Mouse (Mus musculus): Measurements from ENCODE around the gene 2810408A11Rik. TPM values are rescaled to one million over a fixed set of nuclear protein-coding genes. Genes with fewer than 3 reads are reported as not detected.
"Not testable (repeated sequence)": the region's sequence is repeated elsewhere in the genome, so short reads cannot be mapped to it uniquely, and the experiment has no call there.

2810408A11Rik gene
- total and polyA plus RNA-seq, 2 experiments from 2014 or later: 3.9 to 6.3 TPM

DNA sequence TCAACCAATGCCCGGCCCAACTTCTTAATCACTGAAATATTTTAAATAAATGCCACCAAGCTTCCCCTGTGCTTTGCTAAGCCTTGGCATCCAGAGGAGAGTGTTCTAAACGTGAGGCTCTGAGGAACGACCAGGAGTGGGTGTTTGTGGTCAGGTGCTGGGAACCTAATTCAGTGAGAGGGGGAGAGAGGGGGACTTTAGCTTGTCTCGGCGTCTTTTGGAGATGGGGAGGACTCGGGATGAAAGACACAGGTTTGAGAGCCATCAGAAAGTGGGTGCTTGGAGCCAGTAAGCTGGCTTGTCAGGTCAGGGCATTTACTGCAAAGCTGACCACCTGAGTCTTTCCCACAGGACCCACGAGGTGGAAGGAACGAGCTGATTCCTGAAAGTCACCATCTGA, 31.0 kb upstream of the 2810408A11Rik start:
- no peak overlapping the region for H3K9ac ChIP-seq (replicated peaks; ENCODE audit: low read depth, low read length)
- TF ChIP-seq EP300 (IDR thresholded peaks at IDR 0.05; ENCODE audit: low read depth) (no peak), CTCF (IDR thresholded peaks at IDR 0.05; ENCODE audit: low read depth) (no peak)
- H3K4me2 ChIP-seq (ENCODE audit: low read depth, low read length): no peak overlapping the region
- ATAC-seq (ENCODE audit: insufficient read depth, low read depth) (no peak), DNase-seq (ENCODE audit: low spot score) (no peak)
- no peak overlapping the region for H3K4me3 ChIP-seq (ENCODE audit: low read depth, low read length)
- 59% methylated on average over 8 of the region's 8 CpGs for WGBS
- no peak overlapping the region for H3K27ac ChIP-seq (ENCODE audit: low read depth)
- peaks cover 8% of the 10 kb centered on the region for H3K27me3 ChIP-seq (ENCODE audit: control insufficient read depth, insufficient read depth, low read length)
- peaks cover 10% of the 10 kb centered on the region for H3K4me1 ChIP-seq (ENCODE audit: control insufficient read depth, insufficient read depth)
- H3K9me3 ChIP-seq (replicated peaks; ENCODE audit: control insufficient read depth, low read length): no peaks in the 10 kb centered on the region
- H3K36me3 ChIP-seq (replicated peaks; ENCODE audit: control insufficient read depth, insufficient read depth, low read length): no peaks in the 10 kb centered on the region

DNA sequence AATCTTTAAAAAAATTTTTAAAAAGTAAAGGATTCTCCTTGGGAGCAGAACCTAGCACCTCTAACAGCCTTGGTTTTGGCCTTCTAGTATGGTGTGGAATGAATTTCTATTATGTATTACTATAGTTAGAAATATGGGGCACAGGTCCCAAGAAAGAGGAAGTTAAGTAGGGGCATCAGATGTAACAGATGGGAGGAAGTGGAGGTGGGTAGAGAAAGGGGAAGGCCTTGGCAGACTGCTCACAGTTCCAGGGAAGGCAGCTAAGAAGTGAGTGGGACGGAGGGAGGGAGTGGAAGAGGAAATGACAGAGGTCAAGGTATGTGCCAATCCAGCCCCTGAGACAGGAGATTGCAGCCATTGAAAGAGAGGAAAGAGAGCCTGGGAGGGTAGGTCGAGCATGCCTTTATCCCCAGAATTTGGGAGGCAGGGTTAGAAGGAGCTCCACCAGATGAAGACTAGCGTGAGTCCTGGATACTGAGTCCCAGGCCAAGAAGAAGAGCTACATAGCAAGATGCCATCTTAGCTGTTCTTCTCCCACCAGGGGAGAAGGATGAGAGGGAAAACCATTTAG, 30.3 kb upstream of the 2810408A11Rik start:
- TF ChIP-seq EP300 (IDR thresholded peaks at IDR 0.05; ENCODE audit: low read depth) (no peak), CTCF (IDR thresholded peaks at IDR 0.05; ENCODE audit: low read depth) (no peak)
- ATAC-seq (ENCODE audit: insufficient read depth, low read depth) (no peak), DNase-seq (ENCODE audit: low spot score) (no peak)
- 54% methylated on average over 3 of the region's 3 CpGs for WGBS
- Histone ChIP-seq H3K9ac (replicated peaks; ENCODE audit: low read depth, low read length) (no peak overlapping the region), H3K4me2 (ENCODE audit: low read depth, low read length) (no peak overlapping the region), H3K4me1 (ENCODE audit: control insufficient read depth, insufficient read depth) (peaks cover 6% of the 10 kb centered on the region), H3K9me3 (replicated peaks; ENCODE audit: control insufficient read depth, low read length) (no peaks in the 10 kb centered on the region), H3K36me3 (replicated peaks; ENCODE audit: control insufficient read depth, insufficient read depth, low read length) (no peaks in the 10 kb centered on the region), H3K27me3 (ENCODE audit: control insufficient read depth, insufficient read depth, low read length) (peaks cover 8% of the 10 kb centered on the region), H3K27ac (ENCODE audit: low read depth) (no peak overlapping the region; the same call in 1 of the 2 replicates), H3K4me3 (ENCODE audit: low read depth, low read length) (no peak overlapping the region)

- DNase-seq (ENCODE audit: low spot score); H3K4me1 ChIP-seq (ENCODE audit: control insufficient read depth, insufficient read depth); H3K4me3 ChIP-seq (ENCODE audit: low read depth, low read length); H3K27me3 ChIP-seq (ENCODE audit: control insufficient read depth, insufficient read depth, low read length); H3K27ac ChIP-seq (ENCODE audit: low read depth); H3K9me3 ChIP-seq (replicated peaks; ENCODE audit: control insufficient read depth, low read length); H3K36me3 ChIP-seq (replicated peaks; ENCODE audit: control insufficient read depth, insufficient read depth, low read length); H3K9ac ChIP-seq (replicated peaks; ENCODE audit: low read depth, low read length); H3K4me2 ChIP-seq (ENCODE audit: low read depth, low read length); ATAC-seq (ENCODE audit: insufficient read depth, low read depth): not testable (repeated sequence)
- WGBS: 86% methylated on average over 8 of the region's 8 CpGs
Measured at GRCm38 (mm10) chr11:69930176-69930575, 29.4 kb upstream of the 2810408A11Rik start.

DNA sequence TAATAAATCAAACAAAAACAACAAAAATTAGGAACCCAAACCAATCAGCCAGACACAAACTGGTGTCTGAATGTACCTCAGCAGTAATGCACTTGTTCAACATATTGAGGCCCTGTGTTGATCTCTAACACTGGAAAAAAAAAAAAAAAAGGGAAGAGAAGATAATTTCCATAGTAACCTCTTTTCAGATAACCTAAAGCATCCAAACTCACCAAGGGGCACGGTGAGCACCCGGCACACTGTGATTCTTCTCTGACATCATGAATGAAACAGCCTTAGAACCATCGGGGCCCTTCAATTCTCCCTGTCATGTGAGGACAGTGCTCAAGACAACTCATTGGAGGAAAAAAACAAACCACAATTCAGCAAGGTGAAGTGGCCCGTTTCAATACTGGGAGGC, 28.9 kb upstream of the 2810408A11Rik start:
- ATAC-seq (ENCODE audit: insufficient read depth, low read depth) (no peak), DNase-seq (ENCODE audit: low spot score) (no peak)
- Histone ChIP-seq H3K36me3 (replicated peaks; ENCODE audit: control insufficient read depth, insufficient read depth, low read length) (no peaks in the 10 kb centered on the region), H3K9ac (replicated peaks; ENCODE audit: low read depth, low read length) (no peak overlapping the region), H3K4me2 (ENCODE audit: low read depth, low read length) (no peak overlapping the region), H3K9me3 (replicated peaks; ENCODE audit: control insufficient read depth, low read length) (no peaks in the 10 kb centered on the region), H3K27me3 (ENCODE audit: control insufficient read depth, insufficient read depth, low read length) (peaks cover 2% of the 10 kb centered on the region; the same call in 1 of the 2 replicates), H3K4me3 (ENCODE audit: low read depth, low read length) (no peak overlapping the region), H3K4me1 (ENCODE audit: control insufficient read depth, insufficient read depth) (no peaks in the 10 kb centered on the region), H3K27ac (ENCODE audit: low read depth) (no peak overlapping the region)
- no peak for TF ChIP-seq EP300 (IDR thresholded peaks at IDR 0.05; ENCODE audit: low read depth)
- TF ChIP-seq CTCF (IDR thresholded peaks at IDR 0.05; ENCODE audit: low read depth): no peak
- WGBS: 38% methylated on average over 4 of the region's 4 CpGs

DNA sequence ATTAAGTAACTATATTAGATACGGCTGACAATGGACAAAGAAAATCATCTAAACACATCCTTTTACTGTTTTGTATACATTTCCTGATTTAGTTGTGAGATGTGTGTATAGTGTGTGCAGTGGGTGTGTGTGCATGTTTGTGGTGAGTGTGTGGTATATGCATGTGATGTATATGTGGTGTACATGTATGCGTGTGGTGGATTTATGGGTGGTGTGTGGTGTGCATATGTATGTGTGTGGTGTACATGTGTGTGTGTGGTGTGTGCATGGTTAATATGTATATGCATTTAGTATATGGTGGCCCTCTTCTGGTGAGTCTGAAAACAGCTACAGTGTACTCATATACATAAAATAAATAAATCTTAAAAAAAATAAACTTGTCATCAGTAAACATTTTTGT, 26.7 kb upstream of the 2810408A11Rik start:
- Histone ChIP-seq H3K9me3 (replicated peaks; ENCODE audit: control insufficient read depth, low read length) (no peaks in the 10 kb centered on the region), H3K27me3 (ENCODE audit: control insufficient read depth, insufficient read depth, low read length) (no peaks in the 10 kb centered on the region), H3K36me3 (replicated peaks; ENCODE audit: control insufficient read depth, insufficient read depth, low read length) (no peaks in the 10 kb centered on the region), H3K4me2 (ENCODE audit: low read depth, low read length) (no peak overlapping the region), H3K4me3 (ENCODE audit: low read depth, low read length) (no peak overlapping the region), H3K27ac (ENCODE audit: low read depth) (no peak overlapping the region), H3K9ac (replicated peaks; ENCODE audit: low read depth, low read length) (no peak overlapping the region), H3K4me1 (ENCODE audit: control insufficient read depth, insufficient read depth) (no peaks in the 10 kb centered on the region)
- no peak for ATAC-seq (ENCODE audit: insufficient read depth, low read depth)
- no peak for DNase-seq (ENCODE audit: low spot score)
- TF ChIP-seq CTCF (IDR thresholded peaks at IDR 0.05; ENCODE audit: low read depth) (no peak), EP300 (IDR thresholded peaks at IDR 0.05; ENCODE audit: low read depth) (no peak)
- 91% methylated on average over 2 of the region's 2 CpGs for WGBS

GRCm38 (mm10) chr11:69922796-69923195, 22.0 kb upstream of the 2810408A11Rik start:
- H3K27me3 ChIP-seq (ENCODE audit: control insufficient read depth, insufficient read depth, low read length): no peaks in the 10 kb centered on the region
- H3K9me3 ChIP-seq (replicated peaks; ENCODE audit: control insufficient read depth, low read length): no peaks in the 10 kb centered on the region
- H3K4me2 ChIP-seq (ENCODE audit: low read depth, low read length): no peak overlapping the region
- H3K36me3 ChIP-seq (replicated peaks; ENCODE audit: control insufficient read depth, insufficient read depth, low read length): peaks cover 13% of the 10 kb centered on the region
- WGBS: 57% methylated on average over 3 of the region's 3 CpGs
- H3K4me3 ChIP-seq (ENCODE audit: low read depth, low read length): no peak overlapping the region
- peak overlapping the region; percentile 98 for H3K27ac ChIP-seq (ENCODE audit: low read depth)
- DNase-seq (ENCODE audit: low spot score) (no peak), ATAC-seq (ENCODE audit: insufficient read depth, low read depth) (no peak)
- peaks cover 9% of the 10 kb centered on the region for H3K4me1 ChIP-seq (ENCODE audit: control insufficient read depth, insufficient read depth)
- no peak for TF ChIP-seq EP300 (IDR thresholded peaks at IDR 0.05; ENCODE audit: low read depth)
- no peak for TF ChIP-seq CTCF (IDR thresholded peaks at IDR 0.05; ENCODE audit: low read depth)
- H3K9ac ChIP-seq (replicated peaks; ENCODE audit: low read depth, low read length): no peak overlapping the region
